Mouse (Mus musculus): Measurements from ENCODE around the gene Ccnf.

Gene Ccnf

GRCm38 (mm10) chr17:24223513-24223912 is 27.8 kb downstream of the Ccnf start:
- DNase-seq (ENCODE audit: low spot score in 2 of 2) = no peak

DNA sequence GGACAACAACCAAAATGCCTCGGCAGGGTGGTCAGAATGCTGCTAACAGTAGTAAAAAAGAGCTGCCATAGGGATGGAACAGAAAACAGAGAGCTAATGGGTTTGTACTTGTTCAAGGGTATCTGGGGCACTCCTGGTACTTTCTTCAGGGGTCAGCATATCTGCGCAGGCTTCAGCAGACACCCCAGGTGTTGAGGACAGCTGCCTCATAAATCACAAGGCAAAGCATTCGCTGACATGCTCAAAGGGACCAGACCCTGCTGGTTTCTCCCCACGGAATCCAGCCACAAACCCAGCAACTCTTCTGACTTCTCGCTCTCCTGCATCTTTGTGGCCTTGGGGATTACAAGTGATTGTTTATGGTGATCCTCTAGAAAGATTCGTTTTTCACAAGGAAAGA is 28.6 kb downstream of the Ccnf start:
- DNase-seq (ENCODE audit: low spot score in 2 of 2) = no peak

- peak; percentile 93 to 94 for DNase-seq (ENCODE audit: low spot score in 2 of 2)
Measured at GRCm38 (mm10) chr17:24220435-24221411, 30.6 kb downstream of the Ccnf start, which contains the start of gene Tedc2. Gene Tedc2, minus strand, starts transcription at chr17:24220851.

- DNase-seq (ENCODE audit: low spot score in 2 of 2) = no peak
Measured at GRCm38 (mm10) chr17:24216836-24217235, 34.4 kb downstream of the Ccnf start.

GRCm38 (mm10) chr17:24213186-24213585 is 38.1 kb downstream of the Ccnf start:
- no peak for DNase-seq (ENCODE audit: low spot score in 2 of 2)

DNA sequence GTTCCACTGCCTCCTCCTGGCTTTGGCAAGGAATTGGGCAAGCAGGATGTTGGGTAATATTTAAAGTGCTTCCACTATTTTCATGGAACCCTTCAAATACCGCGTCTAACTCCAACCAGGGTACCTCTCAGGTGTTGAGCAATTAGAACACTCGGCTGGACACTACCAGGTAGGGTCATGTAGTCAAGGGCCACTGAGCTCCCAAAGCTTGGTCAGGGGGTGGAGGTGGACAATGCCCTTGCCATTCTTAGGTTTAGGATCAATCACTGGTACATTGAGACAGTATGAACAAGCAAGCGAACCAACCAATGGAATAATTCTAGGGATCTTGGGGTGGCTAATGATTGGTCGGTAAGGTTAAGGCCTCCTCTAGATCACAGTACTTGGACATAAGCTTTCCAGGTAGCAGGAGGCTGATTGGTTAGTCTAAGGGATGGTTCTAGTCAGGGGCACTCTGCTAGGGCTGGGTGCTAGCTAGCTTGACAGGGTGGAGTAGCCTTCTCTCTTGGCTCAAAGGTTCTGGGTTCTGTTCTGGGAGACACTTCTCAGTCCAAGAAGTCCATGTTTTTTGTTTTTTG is 38.8 kb downstream of the Ccnf start:
- DNase-seq (ENCODE audit: low spot score in 2 of 2) = no peak

GRCm38 (mm10) chr17:24211631-24212440 is 39.4 kb downstream of the Ccnf start:
- no peak for DNase-seq (ENCODE audit: low spot score in 2 of 2)

DNA sequence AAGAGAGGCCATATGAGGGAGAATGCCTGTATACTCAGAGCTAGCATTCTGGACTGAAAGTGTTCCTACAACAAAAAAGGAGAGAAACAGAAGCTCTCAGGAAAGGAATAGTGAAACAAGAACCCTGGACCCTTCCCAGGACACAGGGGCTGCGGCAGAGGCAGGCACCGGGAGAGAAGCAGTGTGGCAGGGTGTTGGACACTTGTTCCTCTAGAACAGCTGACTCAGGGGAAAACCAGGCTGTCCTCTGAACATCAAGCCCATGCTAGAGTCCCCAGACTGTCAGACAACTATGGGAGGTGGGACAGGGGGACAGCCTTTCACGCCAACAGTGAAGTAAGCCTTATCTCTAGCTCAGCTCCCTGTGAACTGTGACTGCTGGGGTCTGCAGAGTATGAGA is 40.7 kb downstream of the Ccnf start:
- DNase-seq (ENCODE audit: low spot score in 2 of 2) = no peak

- no peak for DNase-seq (ENCODE audit: low spot score in 2 of 2)
Measured at GRCm38 (mm10) chr17:24209916-24210240, 41.4 kb downstream of the Ccnf start.

- DNase-seq (ENCODE audit: low spot score in 2 of 2) = peak; percentile 85 to 90
Measured at GRCm38 (mm10) chr17:24209043-24209915, 42.0 kb downstream of the Ccnf start, which contains the start of gene Ntn3. Gene Ntn3, minus strand, starts transcription at chr17:24209531.

- DNase-seq (ENCODE audit: low spot score in 2 of 2) = no peak
Measured at GRCm38 (mm10) chr17:24208641-24209042, 42.6 kb downstream of the Ccnf start.

- peak in 1 of 2 experiments; percentile 70 for DNase-seq (ENCODE audit: low spot score in 2 of 2)
Measured at GRCm38 (mm10) chr17:24207768-24208640, 43.3 kb downstream of the Ccnf start.

- DNase-seq (ENCODE audit: low spot score in 2 of 2) = peak; percentile 79 to 88
Measured at GRCm38 (mm10) chr17:24206451-24207351, 44.6 kb downstream of the Ccnf start.

DNA sequence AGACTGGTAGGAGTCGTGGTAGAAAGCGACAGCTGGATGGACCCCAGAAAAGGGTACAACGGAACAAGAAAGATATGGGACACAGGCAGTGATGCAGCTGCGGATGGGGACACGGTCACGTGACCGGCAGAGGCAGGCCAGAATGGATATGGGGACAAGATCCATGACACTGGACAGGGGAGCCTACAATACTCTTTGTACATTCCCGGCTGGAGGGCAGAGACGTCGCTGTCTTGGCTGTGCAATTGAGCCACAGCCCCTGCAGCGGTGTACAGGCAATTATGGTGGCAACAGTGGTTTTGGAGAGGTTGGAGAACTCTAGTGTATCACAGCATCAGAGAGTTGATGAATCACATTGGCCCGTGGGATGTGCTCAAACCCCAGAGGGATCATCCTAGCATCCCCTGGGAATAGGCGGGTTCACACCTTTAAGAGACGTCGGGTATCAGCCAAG is 45.3 kb downstream of the Ccnf start:
- DNase-seq (ENCODE audit: low spot score in 2 of 2) = peak in 1 of 2 experiments; percentile 82

DNA sequence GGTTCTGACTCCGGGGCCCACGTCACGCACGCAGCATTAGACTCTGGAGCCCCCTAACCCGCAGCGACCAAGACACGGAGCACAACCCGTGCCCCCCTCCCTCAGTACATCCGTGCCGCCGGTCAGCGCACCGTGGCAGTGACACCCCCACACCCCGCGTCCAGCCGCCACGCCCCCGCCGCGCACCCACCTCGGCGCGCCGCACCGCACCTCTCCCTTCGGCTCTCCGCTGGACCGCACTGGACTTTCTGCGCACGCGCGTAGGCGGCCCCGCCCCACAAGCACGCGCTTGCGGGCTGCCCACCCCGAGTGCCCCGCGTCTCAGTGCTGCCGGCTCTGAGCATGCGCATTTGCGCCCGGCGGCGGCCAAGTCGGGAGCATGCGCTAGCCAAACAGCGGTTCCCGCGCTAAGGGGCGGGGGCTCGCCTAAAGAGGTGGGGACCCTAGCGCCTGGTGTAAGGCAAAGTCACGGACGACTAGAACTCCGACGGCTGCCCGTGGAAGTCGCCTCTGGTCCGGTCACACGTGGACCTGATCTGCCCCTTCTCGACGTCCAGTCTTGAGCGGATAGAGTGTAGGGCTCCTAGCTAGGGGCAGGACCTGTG is 45.9 kb downstream of the Ccnf start, which contains the start of gene Tbc1d24:
Tbc1d24 (minus strand) TSS at position 279 of the 605 bp plus-strand sequence.
- DNase-seq (ENCODE audit: low spot score in 2 of 2) = peak; percentile 90 to 94

DNA sequence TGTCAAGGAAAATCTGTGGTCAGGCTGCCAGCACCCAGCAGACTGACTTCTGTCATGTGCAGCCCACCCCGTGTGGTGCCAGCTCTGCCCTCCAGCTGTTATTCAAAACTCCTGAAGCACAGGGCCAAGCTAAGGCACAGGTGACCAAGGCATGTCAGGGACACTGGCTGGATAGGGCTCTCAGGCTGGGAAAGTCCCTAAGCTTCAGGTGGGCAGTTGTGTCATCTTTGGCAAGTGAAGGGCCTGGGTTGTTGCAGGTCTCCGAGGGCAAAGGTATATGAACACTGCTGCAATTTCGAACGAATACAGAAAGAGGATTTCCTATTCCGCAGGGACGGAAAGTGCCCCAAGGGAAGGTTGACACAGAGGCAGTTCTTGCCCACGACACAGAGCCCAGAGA is 46.4 kb downstream of the Ccnf start:
- DNase-seq (ENCODE audit: low spot score in 2 of 2) = no peak

DNA sequence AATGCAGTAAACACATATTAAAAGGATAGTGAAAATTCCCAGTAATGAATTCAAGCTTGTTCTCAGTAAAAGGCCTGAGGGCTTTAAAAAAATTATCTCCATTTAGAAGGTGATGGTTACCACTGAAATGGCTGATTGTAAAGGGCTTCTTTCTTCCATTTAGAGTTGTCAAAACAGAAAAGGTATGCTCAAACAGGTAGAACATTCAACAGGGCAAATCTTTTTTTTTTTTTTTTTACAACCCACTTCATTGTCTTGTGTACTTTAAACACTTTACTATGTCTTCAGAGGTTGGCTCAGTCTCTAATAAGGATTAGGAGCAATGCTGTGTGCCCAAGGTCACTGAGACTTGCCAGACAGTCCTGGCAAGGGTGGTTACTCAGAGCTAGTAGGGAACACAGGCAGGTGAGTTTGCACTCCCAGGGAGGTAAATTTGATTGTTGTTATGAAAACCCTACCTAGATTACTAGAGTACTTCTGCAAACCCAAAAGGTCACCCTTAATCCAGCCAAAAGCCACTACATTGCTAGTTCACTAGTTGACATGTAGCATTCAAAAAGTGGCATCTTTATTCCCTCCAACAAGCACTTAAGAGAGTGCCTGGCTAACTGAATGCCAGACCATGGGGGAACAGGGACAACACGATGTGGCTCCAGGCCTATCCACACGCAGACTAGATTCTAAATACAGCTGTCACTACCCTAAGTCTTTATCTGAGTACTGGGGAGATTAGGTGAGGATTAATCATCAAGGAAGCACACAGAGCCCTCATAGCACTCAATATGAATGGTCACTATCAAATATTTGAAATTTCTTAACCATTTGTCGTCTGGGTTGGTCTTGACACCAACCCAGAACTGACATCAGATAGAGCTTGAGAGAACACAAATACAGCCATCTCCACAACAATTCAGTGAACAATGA is 47.4 kb downstream of the Ccnf start:
- no peak for DNase-seq (ENCODE audit: low spot score in 2 of 2)
